Mouse (Mus musculus): ENCODE data around the gene Taok3. TPM values are rescaled to one million over a fixed set of nuclear protein-coding genes. Genes with fewer than 3 reads are reported as not detected.

Taok3 gene
- total and polyA plus RNA-seq, 3 experiments: 8.3 to 35.0 (median 17.4) TPM

GRCm38 (mm10) chr5:117117241-117117640, 2.7 kb upstream of the Taok3 start:
- H3K4me2 ChIP-seq (ENCODE audit: insufficient read depth, low read depth, poor library complexity, severe bottlenecking): no peak overlapping the region
- DNase-seq (ENCODE audit: extremely low read depth): no peak
- H3K79me2 ChIP-seq (replicated peaks; ENCODE audit: control insufficient read depth, extremely low read depth, insufficient read depth, poor library complexity, severe bottlenecking): peaks cover 17% of the 10 kb centered on the region
- TF ChIP-seq POLR2A (IDR thresholded peaks at IDR 0.05; ENCODE audit: low read depth, low read length): no peak
- TF ChIP-seq UBTF (IDR thresholded peaks at IDR 0.05; ENCODE audit: low read depth, low read length): no peak
- TF ChIP-seq ELF1 (IDR thresholded peaks at IDR 0.05; ENCODE audit: low read depth, low read length): no peak
- no peak for TF ChIP-seq E2F4 (IDR thresholded peaks at IDR 0.05; ENCODE audit: insufficient replicate concordance, low read depth, low read length)
- TF ChIP-seq HCFC1 (IDR thresholded peaks at IDR 0.05; ENCODE audit: low read depth, low read length): no peak
- no peak for TF ChIP-seq ZC3H11A (IDR thresholded peaks at IDR 0.05; ENCODE audit: low read depth, low read length)
- no peak for TF ChIP-seq TBP (conservative IDR thresholded peaks at IDR 0.05; ENCODE audit: low read depth, low read length)
- TF ChIP-seq RCOR1 (conservative IDR thresholded peaks at IDR 0.05; ENCODE audit: low read depth, low read length): no peak
- no peak for TF ChIP-seq EP300 (IDR thresholded peaks at IDR 0.05; ENCODE audit: low read length)
- TF ChIP-seq MYC (IDR thresholded peaks at IDR 0.05; ENCODE audit: low read depth, low read length): no peak
- no peak for TF ChIP-seq MAX (IDR thresholded peaks at IDR 0.05; ENCODE audit: low read length)
- TF ChIP-seq MXI1 (IDR thresholded peaks at IDR 0.05; ENCODE audit: low read depth, low read length): no peak
- H3K36me3 ChIP-seq (replicated peaks in 1 of 2; ENCODE audit: control insufficient read depth in 1 of 2, insufficient read depth in 1 of 2, low read length in 1 of 2): peaks cover 8 to 14% of the 10 kb centered on the region in 2 experiments
- H3K27me3 ChIP-seq (replicated peaks): peaks cover 6% of the 10 kb centered on the region
- H3K9me3 ChIP-seq (replicated peaks; ENCODE audit: low read length): no peaks in the 10 kb centered on the region
- no peak overlapping the region for H3K27ac ChIP-seq (ENCODE audit: insufficient read depth, low read depth)
- in situ Hi-C loops (cut with MboI; ENCODE audit: low pct_ligation_motif_present, low pct_unique_long_range_greater_than_20kb, low sequenced_read_pairs) (loop anchor here (5.0 to 10.0 kb wide), 2 partner anchors 168 to 375 kb away; partner anchors contain the start of gene Pebp1), dilution Hi-C loops (cut with MboI; ENCODE audit: extremely low pct_ligation_motif_present, extremely low pct_unique_long_range_greater_than_20kb, low sequenced_read_pairs) (no loop called here)
- peaks cover 0 to 30% of the 10 kb centered on the region in 2 experiments; a peak in 2 of 4 replicates for H3K4me1 ChIP-seq (ENCODE audit: control insufficient read depth in 1 of 2, insufficient read depth in 2 of 2)
- no peak overlapping the region for H3K9ac ChIP-seq (ENCODE audit: insufficient read depth, low read depth)
- no peak overlapping the region for H3K4me3 ChIP-seq (replicated peaks in 1 of 3; ENCODE audit: low read depth in 2 of 3, low read length in 2 of 3, poor library complexity in 1 of 3)

- dilution Hi-C loops (cut with MboI; ENCODE audit: extremely low pct_ligation_motif_present, extremely low pct_unique_long_range_greater_than_20kb, low sequenced_read_pairs): no loop called here
These were observed 2.2 kb upstream of the Taok3 start for GRCm38 (mm10) chr5:117117716-117118115.

More at GRCm38 (mm10) chr5:117117716-117118115, 2.2 kb upstream of the Taok3 start:
- H3K27ac ChIP-seq (ENCODE audit: insufficient read depth, low read depth): no peak overlapping the region
- H3K4me3 ChIP-seq (replicated peaks in 1 of 3; ENCODE audit: low read depth in 2 of 3, low read length in 2 of 3, poor library complexity in 1 of 3): no peak overlapping the region
- in situ Hi-C loops (cut with MboI; ENCODE audit: low pct_ligation_motif_present, low pct_unique_long_range_greater_than_20kb, low sequenced_read_pairs): loop anchor here (5.0 to 10.0 kb wide), 2 partner anchors 167 to 375 kb away; partner anchors contain the start of gene Pebp1
- no peak overlapping the region for H3K9ac ChIP-seq (ENCODE audit: insufficient read depth, low read depth)
- peaks cover 0 to 30% of the 10 kb centered on the region in 2 experiments; a peak in 2 of 4 replicates for H3K4me1 ChIP-seq (ENCODE audit: control insufficient read depth in 1 of 2, insufficient read depth in 2 of 2)
- peaks cover 6% of the 10 kb centered on the region for H3K27me3 ChIP-seq (replicated peaks)
- no peak overlapping the region for H3K4me2 ChIP-seq (ENCODE audit: insufficient read depth, low read depth, poor library complexity, severe bottlenecking)
- TF ChIP-seq E2F4 (IDR thresholded peaks at IDR 0.05; ENCODE audit: insufficient replicate concordance, low read depth, low read length) (no peak), NRF1 (IDR thresholded peaks at IDR 0.05; ENCODE audit: low read depth, low read length) (no peak), USF2 (conservative IDR thresholded peaks at IDR 0.05; ENCODE audit: low read depth, low read length) (no peak), ZKSCAN1 (IDR thresholded peaks at IDR 0.05; ENCODE audit: borderline replicate concordance, low read depth, low read length) (no peak), SIN3A (IDR thresholded peaks at IDR 0.05; ENCODE audit: low read length) (no peak), JUN (IDR thresholded peaks at IDR 0.05; ENCODE audit: insufficient read depth, low read depth, low read length) (no peak), CTCF (conservative IDR thresholded peaks at IDR 0.05 in 1 of 2, IDR thresholded peaks at IDR 0.05 in 1 of 2; ENCODE audit: low read depth in 2 of 2, low read length in 2 of 2) (no peak), POLR2A (IDR thresholded peaks at IDR 0.05; ENCODE audit: low read depth, low read length) (no peak), MAFK (IDR thresholded peaks at IDR 0.05; ENCODE audit: insufficient replicate concordance, low read length) (no peak), KAT2A (IDR thresholded peaks at IDR 0.05; ENCODE audit: insufficient replicate concordance, low read length) (no peak), ELF1 (IDR thresholded peaks at IDR 0.05; ENCODE audit: low read depth, low read length) (no peak), ZMIZ1 (IDR thresholded peaks at IDR 0.05; ENCODE audit: low read depth, low read length) (no peak), NELFE (IDR thresholded peaks at IDR 0.05; ENCODE audit: low read depth, low read length) (no peak)
- peaks cover 17% of the 10 kb centered on the region for H3K79me2 ChIP-seq (replicated peaks; ENCODE audit: control insufficient read depth, extremely low read depth, insufficient read depth, poor library complexity, severe bottlenecking)
- DNase-seq (ENCODE audit: extremely low read depth): no peak
- H3K36me3 ChIP-seq (replicated peaks in 1 of 2; ENCODE audit: control insufficient read depth in 1 of 2, insufficient read depth in 1 of 2, low read length in 1 of 2): peaks cover 4 to 10% of the 10 kb centered on the region in 2 experiments
- H3K9me3 ChIP-seq (replicated peaks; ENCODE audit: low read length): no peaks in the 10 kb centered on the region
